Mouse (Mus musculus): ENCODE measurements around the gene Ces2a. TPM values are rescaled to one million over a fixed set of nuclear protein-coding genes. Genes with fewer than 3 reads are reported as not detected.

Gene Ces2a
- polyA plus RNA-seq, 1 experiment: not detected

- no peak overlapping the region for H3K4me3 ChIP-seq (ENCODE audit: control insufficient read depth, low read depth, low read length)
- no peaks in the 10 kb centered on the region for H3K4me1 ChIP-seq (ENCODE audit: control insufficient read depth, insufficient read depth, low read length)
- H3K36me3 ChIP-seq (ENCODE audit: control insufficient read depth, insufficient read depth, low read length): no peaks in the 10 kb centered on the region
- TF ChIP-seq CTCF (IDR thresholded peaks at IDR 0.05; ENCODE audit: control insufficient read depth, insufficient read depth, insufficient replicate concordance, low read depth, low read length) (no peak), POLR2A (IDR thresholded peaks at IDR 0.05; ENCODE audit: control insufficient read depth, low read depth, low read length) (no peak)
- H3K27me3 ChIP-seq (ENCODE audit: control insufficient read depth, insufficient read depth, low read length): no peaks in the 10 kb centered on the region
- no peak overlapping the region for H3K27ac ChIP-seq (ENCODE audit: control insufficient read depth, insufficient read depth, low read depth, low read length)
Observed at GRCm38 (mm10) chr8:104743410-104743809, 9.6 kb downstream of the Ces2a start.

- H3K27ac ChIP-seq (ENCODE audit: control insufficient read depth, insufficient read depth, low read depth, low read length): no peak overlapping the region
- no peak for TF ChIP-seq POLR2A (IDR thresholded peaks at IDR 0.05; ENCODE audit: control insufficient read depth, low read depth, low read length)
- no peaks in the 10 kb centered on the region for H3K27me3 ChIP-seq (ENCODE audit: control insufficient read depth, insufficient read depth, low read length)
- H3K4me1 ChIP-seq (ENCODE audit: control insufficient read depth, insufficient read depth, low read length): no peaks in the 10 kb centered on the region
- no peak overlapping the region for H3K4me3 ChIP-seq (ENCODE audit: control insufficient read depth, low read depth, low read length)
- no peaks in the 10 kb centered on the region for H3K36me3 ChIP-seq (ENCODE audit: control insufficient read depth, insufficient read depth, low read length)
Observed at GRCm38 (mm10) chr8:104752818-104753217, 19.0 kb downstream of the Ces2a start.

GRCm38 (mm10) chr8:104757621-104758020 is 23.8 kb downstream of the Ces2a start:
- TF ChIP-seq CTCF (IDR thresholded peaks at IDR 0.05; ENCODE audit: control insufficient read depth, insufficient read depth, insufficient replicate concordance, low read depth, low read length) (no peak), POLR2A (IDR thresholded peaks at IDR 0.05; ENCODE audit: control insufficient read depth, low read depth, low read length) (no peak)
- Histone ChIP-seq H3K4me3 (ENCODE audit: control insufficient read depth, low read depth, low read length) (no peak overlapping the region), H3K36me3 (ENCODE audit: control insufficient read depth, insufficient read depth, low read length) (no peaks in the 10 kb centered on the region), H3K27ac (ENCODE audit: control insufficient read depth, insufficient read depth, low read depth, low read length) (no peak overlapping the region), H3K27me3 (ENCODE audit: control insufficient read depth, insufficient read depth, low read length) (no peaks in the 10 kb centered on the region), H3K4me1 (ENCODE audit: control insufficient read depth, insufficient read depth, low read length) (no peaks in the 10 kb centered on the region)

- no peaks in the 10 kb centered on the region for H3K36me3 ChIP-seq (ENCODE audit: control insufficient read depth, insufficient read depth, low read length)
- no peak for TF ChIP-seq POLR2A (IDR thresholded peaks at IDR 0.05; ENCODE audit: control insufficient read depth, low read depth, low read length)
- TF ChIP-seq CTCF (IDR thresholded peaks at IDR 0.05; ENCODE audit: control insufficient read depth, insufficient read depth, insufficient replicate concordance, low read depth, low read length): no peak
- no peak overlapping the region for H3K4me3 ChIP-seq (ENCODE audit: control insufficient read depth, low read depth, low read length)
- H3K27me3 ChIP-seq (ENCODE audit: control insufficient read depth, insufficient read depth, low read length): no peaks in the 10 kb centered on the region
- H3K4me1 ChIP-seq (ENCODE audit: control insufficient read depth, insufficient read depth, low read length): no peaks in the 10 kb centered on the region
- H3K27ac ChIP-seq (ENCODE audit: control insufficient read depth, insufficient read depth, low read depth, low read length): no peak overlapping the region
Observed at GRCm38 (mm10) chr8:104758209-104758608, 24.4 kb downstream of the Ces2a start.

- H3K4me1 ChIP-seq (ENCODE audit: control insufficient read depth, insufficient read depth, low read length): no peaks in the 10 kb centered on the region
Observed at GRCm38 (mm10) chr8:104761126-104761525, 27.3 kb downstream of the Ces2a start.

GRCm38 (mm10) chr8:104766485-104766884 is 32.7 kb downstream of the Ces2a start:
- no peak overlapping the region for H3K4me3 ChIP-seq (ENCODE audit: control insufficient read depth, low read depth, low read length)
- H3K36me3 ChIP-seq (ENCODE audit: control insufficient read depth, insufficient read depth, low read length): no peaks in the 10 kb centered on the region
- no peaks in the 10 kb centered on the region for H3K4me1 ChIP-seq (ENCODE audit: control insufficient read depth, insufficient read depth, low read length)
- TF ChIP-seq CTCF (IDR thresholded peaks at IDR 0.05; ENCODE audit: control insufficient read depth, insufficient read depth, insufficient replicate concordance, low read depth, low read length) (no peak), POLR2A (IDR thresholded peaks at IDR 0.05; ENCODE audit: control insufficient read depth, low read depth, low read length) (no peak)
- no peak overlapping the region for H3K27ac ChIP-seq (ENCODE audit: control insufficient read depth, insufficient read depth, low read depth, low read length)
- H3K27me3 ChIP-seq (ENCODE audit: control insufficient read depth, insufficient read depth, low read length): no peaks in the 10 kb centered on the region

More at GRCm38 (mm10) chr8:104761126-104761525, 27.3 kb downstream of the Ces2a start:
- Histone ChIP-seq H3K36me3 (ENCODE audit: control insufficient read depth, insufficient read depth, low read length) (no peaks in the 10 kb centered on the region), H3K27ac (ENCODE audit: control insufficient read depth, insufficient read depth, low read depth, low read length) (no peak overlapping the region), H3K27me3 (ENCODE audit: control insufficient read depth, insufficient read depth, low read length) (no peaks in the 10 kb centered on the region), H3K4me3 (ENCODE audit: control insufficient read depth, low read depth, low read length) (no peak overlapping the region)
- TF ChIP-seq CTCF (IDR thresholded peaks at IDR 0.05; ENCODE audit: control insufficient read depth, insufficient read depth, insufficient replicate concordance, low read depth, low read length) (no peak), POLR2A (IDR thresholded peaks at IDR 0.05; ENCODE audit: control insufficient read depth, low read depth, low read length) (no peak)

- H3K27ac ChIP-seq (ENCODE audit: control insufficient read depth, insufficient read depth, low read depth, low read length): no peak overlapping the region
- no peak for TF ChIP-seq CTCF (IDR thresholded peaks at IDR 0.05; ENCODE audit: control insufficient read depth, insufficient read depth, insufficient replicate concordance, low read depth, low read length)
- TF ChIP-seq POLR2A (IDR thresholded peaks at IDR 0.05; ENCODE audit: control insufficient read depth, low read depth, low read length): no peak
Observed at GRCm38 (mm10) chr8:104770365-104770764, 36.6 kb downstream of the Ces2a start.

GRCm38 (mm10) chr8:104787049-104787448 is 53.2 kb downstream of the Ces2a start:
- Histone ChIP-seq H3K4me1 (ENCODE audit: control insufficient read depth, insufficient read depth, low read length) (no peaks in the 10 kb centered on the region), H3K27me3 (ENCODE audit: control insufficient read depth, insufficient read depth, low read length) (no peaks in the 10 kb centered on the region)
- TF ChIP-seq POLR2A (IDR thresholded peaks at IDR 0.05; ENCODE audit: control insufficient read depth, low read depth, low read length) (no peak), CTCF (IDR thresholded peaks at IDR 0.05; ENCODE audit: control insufficient read depth, insufficient read depth, insufficient replicate concordance, low read depth, low read length) (no peak)

More at GRCm38 (mm10) chr8:104770365-104770764, 36.6 kb downstream of the Ces2a start:
- Histone ChIP-seq H3K4me1 (ENCODE audit: control insufficient read depth, insufficient read depth, low read length) (no peaks in the 10 kb centered on the region), H3K4me3 (ENCODE audit: control insufficient read depth, low read depth, low read length) (no peak overlapping the region), H3K27me3 (ENCODE audit: control insufficient read depth, insufficient read depth, low read length) (no peaks in the 10 kb centered on the region), H3K36me3 (ENCODE audit: control insufficient read depth, insufficient read depth, low read length) (no peaks in the 10 kb centered on the region)

More at GRCm38 (mm10) chr8:104787049-104787448, 53.2 kb downstream of the Ces2a start:
- Histone ChIP-seq H3K36me3 (ENCODE audit: control insufficient read depth, insufficient read depth, low read length) (no peaks in the 10 kb centered on the region), H3K4me3 (ENCODE audit: control insufficient read depth, low read depth, low read length) (no peak overlapping the region), H3K27ac (ENCODE audit: control insufficient read depth, insufficient read depth, low read depth, low read length) (no peak overlapping the region)

All from testis, adult 2 months (tissue).